Mouse (Mus musculus) natural killer cell, adult 2 months (primary cell): ENCODE results near the gene Fmo2.

Source experiments
- DNase-seq, 2 experiments: peaks; one replicate each; pipeline ENCODE4 v3.0.0; 2022; ENCODE audit warnings: low spot score in 2 of 2

Fmo2 gene

GRCm38 (mm10) chr1:162853812-162854482, 44.6 kb downstream of the Fmo2 start:
- no peak for DNase-seq

- DNase-seq, result no peak
These were observed 51.0 kb downstream of the Fmo2 start for GRCm38 (mm10) chr1:162847554-162847953.

- DNase-seq, result no peak
These were observed 58.3 kb downstream of the Fmo2 start for GRCm38 (mm10) chr1:162840211-162840610.

GRCm38 (mm10) chr1:162838976-162839375, 59.5 kb downstream of the Fmo2 start:
- no peak for DNase-seq

- no peak for DNase-seq
These were observed 64.2 kb downstream of the Fmo2 start for GRCm38 (mm10) chr1:162834342-162834741.

- DNase-seq, result no peak
These were observed 66.0 kb downstream of the Fmo2 start for GRCm38 (mm10) chr1:162832574-162832953.

- no peak for DNase-seq
These were observed 66.5 kb downstream of the Fmo2 start for GRCm38 (mm10) chr1:162831838-162832573.
